Mouse (Mus musculus): ENCODE measurements around the gene Rpl7l1.
A peak's percentile ranks its signal among the peaks of the same experiment; 100 is the strongest.

DNA sequence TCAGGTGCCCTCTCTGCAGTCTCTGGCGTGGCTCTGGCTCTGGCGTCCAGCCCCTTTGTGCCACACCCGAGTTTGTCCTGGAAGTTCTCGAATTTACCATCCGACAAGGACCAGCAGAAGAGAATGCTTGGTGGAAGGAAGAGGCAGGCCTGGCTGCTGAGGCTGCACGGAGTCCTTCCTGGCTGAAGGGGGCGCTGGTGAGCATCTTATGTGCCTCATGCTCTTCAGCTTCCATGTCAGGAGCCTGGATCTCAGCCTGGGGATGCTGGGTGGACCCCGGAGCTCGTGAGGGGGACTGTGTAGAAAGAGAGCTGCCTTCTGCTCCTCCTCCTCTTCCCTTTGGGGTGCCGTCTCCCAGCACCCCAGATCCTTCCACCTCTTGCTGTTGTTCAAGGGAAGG lies 46.3 kb downstream of the Rpl7l1 start:
- TF ChIP-seq CTCF (conservative IDR thresholded peaks at IDR 0.05; ENCODE audit: low read length) (peak; percentile 91), NANOG (IDR thresholded peaks at IDR 0.05; ENCODE audit: borderline replicate concordance, low read length) (no peak)

Data from E14TG2a.4 (cell line).